Mouse (Mus musculus): ENCODE measurements at regions not wholly inside any gene's neighbourhood (a gene's known extent, or its start where the extent isn't known, plus 50 kb on each side); places are given as distances from the start of the nearest gene placed in this dataset.
A peak's percentile ranks its signal among the peaks of the same experiment; 100 is the strongest.
"Not testable (repeated sequence)": the region's sequence is repeated elsewhere in the genome, so short reads cannot be mapped to it uniquely, and the experiment has no call there.

DNA sequence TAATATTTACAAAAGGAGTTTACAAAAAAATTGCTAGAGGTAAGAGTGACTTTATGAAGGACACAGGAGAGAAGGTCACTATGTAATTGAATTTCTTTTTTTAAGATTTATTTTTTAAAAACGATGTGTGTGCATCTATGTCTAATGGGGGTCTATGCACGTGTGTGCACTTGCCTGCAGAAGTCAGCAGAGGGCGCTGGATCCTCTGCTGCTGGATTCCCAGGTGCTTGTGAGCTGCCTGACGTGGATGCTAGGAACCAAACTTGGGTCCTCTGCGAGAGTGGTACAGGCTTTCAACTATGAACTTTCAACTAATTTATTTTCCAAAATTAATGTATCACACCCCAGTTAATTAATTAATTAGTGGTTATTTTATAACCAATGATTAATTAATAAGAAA is 85.0 kb downstream of the Glrx3 start:
- DNase-seq (ENCODE audit: low spot score in 2 of 2): no peak

DNA sequence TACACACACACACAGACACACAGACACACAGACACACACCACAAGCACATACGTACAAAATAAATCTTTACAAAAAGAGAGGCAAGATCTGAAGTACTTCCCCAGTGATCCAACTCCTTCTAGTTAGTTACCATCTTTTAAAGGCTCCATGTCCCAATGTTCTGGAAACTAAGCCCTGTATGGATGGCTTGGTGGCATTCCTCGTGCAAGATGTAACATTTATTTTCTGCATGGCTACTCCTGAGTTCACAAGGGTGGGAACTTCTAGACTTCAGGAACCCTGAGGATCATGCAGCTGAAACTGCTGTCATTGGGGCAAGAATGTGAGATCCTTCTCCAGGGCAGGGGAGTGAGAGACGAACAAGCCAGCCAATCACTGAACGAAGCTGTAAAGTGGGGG is 96.1 kb downstream of the Glrx3 start:
- DNase-seq (ENCODE audit: low spot score in 2 of 2): no peak

DNA sequence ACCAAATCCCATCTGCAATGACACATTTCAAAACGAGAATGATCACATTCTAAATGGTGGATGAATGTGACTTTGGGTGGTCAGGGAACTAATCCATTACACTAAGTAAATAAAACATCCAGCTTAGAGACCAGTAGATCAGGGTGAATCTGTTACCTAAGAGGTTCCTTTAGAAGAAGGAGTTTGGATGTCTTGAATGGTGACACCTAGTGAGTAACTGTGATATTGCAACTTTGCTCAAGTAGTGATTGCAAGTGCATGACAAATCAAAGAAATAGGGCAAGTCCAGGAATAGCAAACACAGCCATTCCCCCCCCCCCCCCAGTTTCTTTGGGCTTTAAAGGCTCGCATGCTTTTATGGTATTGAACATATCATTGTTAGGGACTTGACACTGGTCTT is 112.6 kb downstream of the Glrx3 start:
- peak in 1 of 2 experiments; percentile 70 for DNase-seq (ENCODE audit: low spot score in 2 of 2)

DNA sequence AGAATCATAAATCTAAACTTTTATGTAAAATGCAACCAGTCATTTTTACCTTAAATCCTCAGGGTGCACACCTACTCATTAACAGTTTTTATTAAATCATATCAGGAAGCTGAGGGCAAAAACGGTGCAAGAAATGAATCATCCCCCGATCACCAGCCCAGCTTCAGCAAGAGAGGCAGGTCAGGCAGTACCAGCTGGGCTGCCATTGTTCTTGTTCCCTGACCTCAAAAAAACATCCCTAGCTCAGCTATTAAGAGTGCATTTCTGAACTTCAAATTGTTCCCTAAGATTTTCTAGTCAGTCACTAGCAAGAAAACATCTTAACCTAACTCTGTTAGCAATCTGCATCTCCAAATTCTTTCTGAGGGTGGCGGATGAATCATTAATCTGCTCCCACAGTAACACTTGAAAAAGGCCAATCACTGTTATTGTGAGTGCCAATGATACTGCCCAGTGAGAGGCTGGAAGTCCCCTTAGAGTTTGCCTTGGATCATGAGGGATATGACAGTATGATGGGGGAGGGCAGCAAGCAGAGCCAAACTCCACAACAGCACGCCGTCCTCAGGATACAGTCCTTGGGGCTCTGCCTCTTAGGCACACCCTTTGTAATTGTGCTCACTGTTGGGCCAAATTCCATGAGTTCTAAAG is 115.3 kb downstream of the Glrx3 start:
- DNase-seq (ENCODE audit: low spot score in 2 of 2): no peak

DNA sequence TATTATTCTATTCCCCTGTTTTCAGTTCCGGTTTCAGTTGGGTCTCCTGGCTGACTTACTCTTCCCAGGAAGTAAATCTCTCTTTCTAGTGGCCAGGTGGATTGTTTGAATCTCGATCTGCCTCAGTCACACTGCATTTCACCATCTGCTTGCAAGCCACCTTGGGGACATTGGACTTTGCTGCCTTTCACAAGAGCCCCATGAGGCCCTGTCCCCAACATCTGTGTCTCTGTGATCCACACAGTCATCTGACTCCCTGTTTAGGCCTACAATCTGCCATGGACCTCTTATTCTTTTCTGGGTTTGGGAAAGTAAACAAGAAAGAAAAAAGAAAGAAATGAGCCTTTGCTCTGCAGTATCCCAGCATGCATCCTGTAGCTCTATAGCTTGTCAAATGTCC is 118.1 kb downstream of the Glrx3 start:
- no peak for DNase-seq (ENCODE audit: low spot score in 2 of 2)

DNA sequence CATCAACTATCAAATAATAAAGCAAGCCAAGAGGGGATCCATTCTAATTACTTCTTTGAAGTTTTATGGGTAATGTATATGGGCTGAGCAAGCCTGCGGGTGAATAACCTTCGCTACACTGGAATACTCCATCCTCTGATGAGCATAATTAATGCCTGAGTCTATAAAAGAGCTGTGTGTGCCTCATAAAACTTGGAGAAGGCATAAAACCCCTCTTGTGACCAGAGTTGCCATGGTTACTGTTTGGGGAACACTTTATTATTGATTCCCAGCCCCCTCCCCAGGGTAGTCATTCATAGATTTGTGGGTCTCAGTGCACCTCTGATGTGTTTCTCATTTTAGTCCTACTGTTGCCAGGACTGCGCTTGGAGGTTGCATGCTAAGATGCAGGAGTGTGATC is 120.0 kb downstream of the Glrx3 start:
- no peak for DNase-seq (ENCODE audit: low spot score in 2 of 2)

DNA sequence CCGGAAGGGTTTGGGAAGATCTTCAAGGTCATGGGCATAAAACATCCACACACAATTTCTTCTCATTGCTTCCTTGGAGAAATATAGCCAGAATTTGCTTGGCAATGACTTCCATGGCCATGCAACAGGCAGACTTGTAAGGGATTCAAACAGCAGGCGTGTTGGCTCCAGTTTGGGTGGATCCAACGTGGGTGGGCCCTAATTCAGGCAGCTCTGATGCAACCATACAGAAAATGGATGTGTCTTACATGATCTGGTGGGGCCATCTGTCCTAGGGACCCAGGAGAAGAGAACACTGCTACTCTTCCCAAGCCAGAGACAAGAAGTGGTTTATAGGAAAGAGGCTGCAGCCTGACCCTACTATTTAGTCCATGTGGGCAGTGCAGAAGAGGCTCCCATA is 121.5 kb downstream of the Glrx3 start:
- peak; percentile 69 to 87 for DNase-seq (ENCODE audit: low spot score in 2 of 2)

DNA sequence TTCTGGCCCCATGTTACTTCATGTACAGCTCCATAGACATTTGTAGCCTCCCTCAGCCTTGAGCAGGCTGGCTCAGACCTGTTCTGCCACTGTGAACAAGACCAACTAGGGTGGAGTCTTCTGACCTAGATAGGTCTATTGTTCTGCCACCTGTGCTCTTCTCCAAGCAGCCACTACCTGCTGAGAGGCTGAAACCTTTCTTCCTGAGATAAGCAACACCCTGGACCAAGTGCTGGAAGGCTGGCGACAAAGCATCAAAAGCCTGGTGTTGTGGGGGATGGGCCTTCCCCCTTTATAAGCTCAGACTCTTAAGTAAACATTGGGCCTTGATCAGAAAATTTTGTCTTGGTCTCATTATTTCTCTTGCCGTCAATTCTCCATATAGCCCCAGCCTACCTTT is 132.8 kb downstream of the Glrx3 start:
- DNase-seq (ENCODE audit: low spot score in 2 of 2): no peak

DNA sequence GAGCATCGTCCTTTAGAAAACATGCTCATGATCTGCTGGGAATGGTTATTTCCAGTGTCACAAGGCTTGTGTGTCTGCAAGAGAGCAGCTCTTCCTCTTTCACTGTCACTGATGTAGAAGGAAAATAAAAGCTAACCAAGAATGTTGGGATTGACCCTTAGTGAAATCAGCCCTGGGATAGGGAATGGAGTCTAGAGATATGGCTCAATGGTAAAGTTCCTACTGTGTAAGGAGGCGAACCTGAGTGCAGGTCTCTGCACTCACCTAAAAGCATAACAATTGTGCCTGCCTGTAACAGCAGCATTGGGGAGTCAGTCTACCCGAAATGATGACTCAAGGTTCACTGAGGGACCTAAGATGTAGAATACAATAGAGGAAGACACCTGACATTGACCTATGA is 138.1 kb downstream of the Glrx3 start:
- no peak for DNase-seq (ENCODE audit: low spot score in 2 of 2)

DNA sequence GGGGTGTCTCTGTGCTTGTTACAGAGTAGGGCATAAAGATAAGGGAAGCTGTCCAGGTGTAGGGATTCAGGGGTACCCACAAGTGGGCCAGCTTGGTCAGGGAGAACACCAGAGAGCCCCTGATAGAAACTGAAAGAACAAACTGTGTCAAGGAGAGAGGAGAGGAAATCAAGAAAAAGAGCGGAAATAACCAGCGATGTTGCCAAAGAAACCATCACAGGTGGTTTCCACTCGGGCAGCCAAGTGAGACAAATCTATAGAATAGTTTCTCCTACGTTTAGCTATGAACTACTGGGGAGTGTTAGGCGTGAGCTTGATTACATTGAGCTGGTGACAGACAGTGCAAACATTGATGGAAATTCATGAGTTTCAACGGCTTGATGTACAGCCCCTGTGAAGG is 138.8 kb downstream of the Glrx3 start:
- DNase-seq (ENCODE audit: low spot score in 2 of 2): no peak

DNA sequence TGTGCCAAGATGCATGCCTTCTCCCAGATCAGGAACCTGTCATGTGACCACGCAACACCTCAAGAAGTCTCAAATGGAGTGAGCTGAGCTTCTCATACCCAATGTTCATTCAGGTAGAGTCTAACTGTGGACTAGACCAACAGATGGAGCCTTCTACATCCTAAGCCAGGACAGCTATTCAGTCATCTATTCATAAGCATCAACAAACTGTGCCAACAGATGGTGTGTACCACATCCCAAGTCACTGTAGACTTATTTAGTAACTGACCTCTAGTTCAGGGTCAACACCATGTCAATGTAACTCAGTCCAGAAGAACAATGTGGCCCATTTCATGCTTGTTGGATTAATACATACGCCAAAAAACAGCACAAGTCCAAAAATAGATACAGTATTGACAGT is 146.1 kb downstream of the Glrx3 start:
- DNase-seq (ENCODE audit: low spot score in 2 of 2): no peak

DNA sequence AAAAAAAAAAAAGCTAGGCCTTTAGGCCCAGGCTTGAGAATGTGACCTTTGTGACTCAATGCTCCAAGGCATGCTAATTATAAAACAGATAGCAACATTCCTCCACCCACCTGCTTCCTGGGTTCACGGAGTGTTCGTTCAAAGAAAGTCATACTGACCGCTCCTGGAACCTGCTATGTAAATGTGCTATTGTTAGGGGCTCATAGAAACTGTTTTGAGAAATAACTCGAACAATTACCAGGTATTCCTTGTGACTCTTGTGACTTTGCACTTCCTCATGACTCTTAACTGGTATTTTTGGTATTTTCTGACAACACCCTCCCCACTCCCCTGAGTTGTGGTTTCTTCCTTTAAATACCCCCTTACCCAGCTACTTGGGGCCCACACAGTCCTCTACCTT is 147.5 kb downstream of the Glrx3 start:
- DNase-seq (ENCODE audit: low spot score in 2 of 2): not testable (repeated sequence)

DNA sequence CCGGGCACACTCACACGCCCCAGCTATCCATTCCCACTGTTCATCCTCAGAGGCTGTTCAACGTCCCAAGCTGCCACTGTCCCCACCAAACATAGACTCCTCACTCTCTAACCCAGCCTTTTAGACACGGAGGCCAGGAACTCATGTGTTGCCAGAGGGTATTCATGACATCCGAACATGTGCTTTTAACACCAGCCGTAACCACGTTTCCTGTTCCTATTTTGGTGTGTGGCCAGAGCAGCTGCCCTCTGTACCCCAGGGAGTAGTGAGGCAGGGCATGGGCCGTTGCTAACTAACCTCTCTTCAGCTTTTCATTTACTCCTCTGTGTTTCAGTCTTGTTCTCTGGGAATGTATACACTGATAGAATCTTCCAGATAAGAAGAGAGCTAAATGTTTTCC is 156.2 kb downstream of the Glrx3 start:
- no peak for DNase-seq (ENCODE audit: low spot score in 2 of 2)

DNA sequence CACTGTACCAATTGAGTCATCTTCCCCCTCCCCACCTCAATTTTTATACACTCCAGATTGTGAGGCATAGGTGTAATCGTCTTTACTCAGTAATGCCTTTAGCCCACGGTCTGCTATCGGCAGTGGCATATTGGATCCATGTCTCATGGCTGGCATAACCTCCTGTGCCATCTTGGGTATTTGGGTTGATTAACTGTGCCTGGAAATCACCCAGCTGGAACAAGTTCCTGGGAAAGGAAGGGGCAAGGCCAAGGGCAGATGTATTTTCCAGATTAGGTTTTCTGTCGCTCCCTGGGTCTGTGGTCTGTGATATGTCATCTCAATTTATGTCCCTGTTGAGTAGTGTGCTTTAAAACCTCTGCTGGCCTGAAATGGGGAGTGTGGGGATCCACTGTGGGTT is 158.2 kb downstream of the Glrx3 start:
- no peak for DNase-seq (ENCODE audit: low spot score in 2 of 2)

DNA sequence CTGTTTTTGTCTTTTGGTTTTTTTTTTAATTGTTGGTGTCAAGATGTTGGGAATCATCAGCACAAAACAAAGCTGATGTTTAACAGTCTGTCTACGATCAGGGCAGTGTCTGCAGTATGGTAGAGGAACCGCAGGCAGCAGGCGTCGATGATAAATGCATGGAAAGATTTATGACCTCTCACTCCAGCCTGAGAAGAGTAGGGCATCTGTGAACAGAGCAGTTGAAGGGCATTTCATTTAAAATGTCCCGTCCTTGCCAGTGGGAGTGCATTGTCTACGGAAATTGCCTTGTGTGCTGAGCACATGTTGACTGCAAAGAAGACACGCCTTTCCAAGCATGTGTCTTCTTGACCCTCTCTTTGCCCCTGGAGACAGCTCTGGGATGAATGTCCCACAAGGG is 158.7 kb downstream of the Glrx3 start:
- DNase-seq (ENCODE audit: low spot score in 2 of 2): no peak

DNA sequence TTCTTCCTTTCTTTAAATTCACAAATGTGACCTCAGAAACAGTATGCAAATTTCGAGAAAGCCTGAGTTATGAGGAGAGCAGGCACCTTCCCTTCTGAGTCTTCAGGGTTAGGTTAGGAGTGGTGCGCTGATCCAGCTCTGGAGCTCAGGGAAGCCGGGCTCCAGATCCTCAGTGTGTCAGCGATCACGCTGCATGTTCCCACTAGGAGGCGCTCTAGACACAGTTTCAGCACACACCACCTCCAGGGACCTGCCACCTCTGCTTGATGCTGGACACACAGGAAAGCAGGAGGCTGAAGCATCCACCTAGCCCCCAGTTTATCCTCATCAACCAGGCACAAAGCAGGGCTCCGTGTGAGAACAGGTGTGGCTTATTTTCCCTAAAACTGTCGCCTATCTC is 165.6 kb downstream of the Glrx3 start:
- peak; percentile 70 to 90 for DNase-seq (ENCODE audit: low spot score in 2 of 2)

DNA sequence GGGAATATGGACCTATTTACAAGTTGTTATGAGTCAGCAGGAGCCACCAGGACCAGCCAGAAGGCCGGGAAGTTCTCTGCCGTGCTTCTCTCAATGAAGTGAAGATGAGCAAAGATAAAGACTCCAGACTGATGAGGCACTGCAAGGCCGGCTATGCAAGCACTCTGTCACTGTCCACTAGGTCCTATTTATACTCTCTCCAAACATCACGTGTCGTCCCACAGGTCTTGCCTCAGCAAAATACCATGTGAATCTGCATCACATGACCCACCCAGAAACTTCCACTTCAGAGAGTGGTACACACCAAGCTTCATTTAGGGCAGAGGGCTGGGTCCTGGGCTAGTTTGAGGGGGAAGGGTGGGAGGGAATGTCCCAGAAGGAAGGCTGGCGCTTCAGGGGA is 172.3 kb downstream of the Glrx3 start:
- no peak for DNase-seq (ENCODE audit: low spot score in 2 of 2)

DNA sequence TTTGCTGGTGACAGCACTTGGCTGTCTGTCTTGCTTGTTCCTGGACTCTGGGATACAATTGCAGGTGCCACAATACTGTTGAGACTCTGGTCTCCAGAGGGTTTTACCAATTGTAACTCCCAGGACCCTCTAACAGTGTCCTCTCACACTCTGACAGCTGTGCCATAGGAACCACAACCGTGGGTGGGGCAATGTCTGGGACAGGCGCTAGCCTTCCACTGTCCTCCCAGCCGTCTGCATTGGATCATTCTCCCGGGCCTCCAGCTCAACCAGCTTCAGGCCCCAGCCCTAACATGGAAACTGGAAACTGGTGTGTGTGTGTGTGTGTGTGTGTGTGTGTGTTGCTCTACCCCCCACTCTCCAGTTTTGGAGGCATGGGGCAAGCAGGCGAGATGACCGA is 173.9 kb downstream of the Glrx3 start:
- no peak for DNase-seq (ENCODE audit: low spot score in 2 of 2)

DNA sequence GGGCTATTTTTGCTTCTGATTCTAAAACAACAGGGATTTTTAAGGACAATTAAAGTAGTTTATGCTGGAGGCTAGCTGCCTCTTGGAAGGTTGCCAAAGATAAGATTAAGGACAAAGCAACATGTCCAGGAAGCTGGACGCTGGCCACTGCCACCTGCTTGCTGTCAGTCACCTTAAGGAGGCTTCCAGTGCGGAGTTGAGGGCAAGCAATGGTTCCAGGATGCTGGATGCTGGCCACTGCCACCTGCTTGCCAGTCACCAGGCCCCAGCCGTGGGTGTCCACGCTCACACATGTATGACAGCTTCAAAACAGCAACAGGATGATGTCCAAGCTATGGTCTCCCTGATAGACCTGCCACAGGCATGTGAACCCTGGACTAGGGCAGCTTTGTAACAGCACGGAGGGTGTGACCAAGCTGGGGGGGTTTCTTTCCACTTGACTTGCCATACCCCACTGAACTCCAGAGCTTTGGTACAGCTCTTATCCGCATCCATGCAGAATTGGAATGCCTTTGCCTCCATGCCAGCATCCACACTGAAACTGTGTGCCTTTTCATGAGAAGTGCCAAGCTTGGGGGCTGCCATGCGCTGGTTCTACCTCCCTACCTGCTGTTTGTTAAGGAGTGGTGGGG is 174.6 kb downstream of the Glrx3 start:
- no peak for DNase-seq (ENCODE audit: low spot score in 2 of 2)

DNA sequence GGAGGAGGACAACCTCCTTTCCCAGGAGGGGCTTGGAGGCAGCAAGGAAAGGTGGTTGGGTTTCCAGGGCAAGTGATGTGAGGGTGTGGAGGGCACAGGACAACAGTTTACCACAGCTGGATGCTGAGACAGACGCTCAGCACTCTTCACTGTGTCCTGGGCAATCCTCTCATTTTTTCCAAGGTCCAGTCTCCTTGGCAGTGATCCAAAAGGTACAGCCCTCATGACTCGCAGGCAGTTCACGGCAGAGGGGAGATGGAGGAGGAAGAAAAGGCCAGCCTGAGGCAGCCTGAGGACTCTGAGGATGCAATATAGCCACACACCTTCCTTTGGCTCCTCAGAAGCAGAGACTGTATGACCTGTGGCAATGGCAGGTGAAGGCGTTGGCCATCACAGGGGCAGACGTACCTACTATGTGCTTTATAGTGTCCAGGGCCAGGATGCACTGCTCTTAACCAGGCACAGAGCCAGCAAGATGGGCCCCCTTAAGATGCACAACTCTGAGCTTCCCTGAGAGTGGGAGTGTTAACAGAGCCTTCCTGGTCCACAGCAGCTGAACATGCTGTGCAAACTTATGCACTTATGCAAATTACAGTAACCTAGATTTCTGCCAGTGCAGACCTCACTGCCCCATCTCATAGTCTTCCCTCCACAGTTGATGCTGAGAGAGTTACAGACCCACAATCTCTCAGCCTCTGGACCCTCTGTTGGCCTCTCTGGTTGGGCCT is 181.2 kb downstream of the Glrx3 start:
- no peak for DNase-seq (ENCODE audit: low spot score in 2 of 2)

DNA sequence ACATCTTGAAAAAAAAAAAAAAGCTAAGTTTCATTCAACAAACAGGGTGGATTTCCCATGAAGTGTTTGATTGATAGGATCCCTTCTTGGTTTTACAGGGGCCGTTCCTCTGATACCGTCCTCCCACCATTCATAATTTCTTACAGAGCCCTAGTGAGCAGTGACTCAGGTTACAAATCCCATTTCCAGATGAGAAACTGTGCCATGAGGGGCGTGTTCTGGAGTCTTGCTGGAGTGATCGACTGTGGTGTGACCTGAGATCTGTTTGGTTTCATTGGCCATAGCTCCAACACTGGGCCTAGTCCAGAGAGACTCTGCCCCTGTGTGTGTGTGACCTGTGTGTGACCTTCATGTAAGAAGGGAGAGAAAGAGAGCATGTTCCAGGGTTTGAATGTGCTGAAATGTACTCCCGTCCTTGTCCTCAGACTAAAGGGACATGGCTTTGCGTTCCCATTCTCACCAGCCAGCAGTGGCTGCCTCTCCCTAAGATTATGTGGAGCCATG is 181.9 kb downstream of the Glrx3 start:
- DNase-seq (ENCODE audit: low spot score in 2 of 2): no peak

DNA sequence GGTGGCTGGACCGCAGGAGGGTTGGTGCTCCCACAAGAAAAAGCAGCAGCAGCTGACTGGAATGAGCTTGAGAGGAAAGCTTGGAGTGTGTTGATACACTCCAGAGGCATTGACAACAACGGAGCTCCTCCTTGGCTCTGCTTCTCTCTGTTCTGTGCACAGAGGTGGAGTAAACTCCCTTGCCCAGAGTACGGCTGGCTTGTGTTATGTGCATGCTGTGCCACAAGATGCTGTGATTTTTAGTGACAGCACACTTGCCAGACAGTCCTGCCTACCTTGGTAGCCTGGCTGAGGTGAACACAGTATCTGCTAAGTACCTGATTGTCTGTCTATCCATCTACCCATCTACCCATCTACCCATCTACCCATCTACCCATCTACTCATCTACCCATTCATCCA is 190.9 kb downstream of the Glrx3 start:
- no peak for DNase-seq (ENCODE audit: low spot score in 2 of 2)

DNA sequence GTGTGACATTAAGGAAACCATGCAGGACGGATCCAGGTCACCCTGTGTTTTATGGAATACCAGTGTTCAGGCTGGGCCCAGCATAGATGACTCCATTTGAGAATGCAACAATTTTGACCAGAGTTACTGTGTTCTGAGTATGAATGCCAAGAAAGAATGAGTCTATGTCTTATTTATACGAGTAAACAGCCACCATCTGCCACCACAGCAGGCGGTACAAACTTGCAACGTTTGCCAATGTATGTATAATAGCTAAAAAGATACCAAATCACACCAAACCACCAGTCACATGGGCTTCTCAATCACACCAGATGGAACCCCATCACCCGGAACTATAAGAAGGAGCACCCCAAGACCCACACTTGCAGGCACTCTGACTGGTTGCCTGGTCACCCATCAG is 192.1 kb downstream of the Glrx3 start:
- peak; percentile 65 to 87 for DNase-seq (ENCODE audit: low spot score in 2 of 2)
